Mouse (Mus musculus) liver, embryonic 14.5 days (tissue): ENCODE data around the gene Fam163a. TPM values are rescaled to one million over a fixed set of nuclear protein-coding genes. Genes with fewer than 3 reads are reported as not detected.

Source experiments
- ATAC-seq: fragments of 200-750 bp; cut with Nextera tagmentation; 2 replicates; pipeline ENCODE4 v1.8.0; 2017; ENCODE audit warnings: moderate number of reproducible peaks, mild to moderate bottlenecking, moderate library complexity; ENCODE audit not compliant: insufficient read depth
- DNase-seq, 3 experiments: peaks; one replicate each; pipeline ENCODE4 v3.0.0-alpha.2; 2012 to 2013; ENCODE audit warnings: low read depth in 3 of 3, low spot score in 3 of 3
- H3K27ac ChIP-seq: fragments of 300-500 bp; sonication (generic); 2 replicates; pipeline ENCODE4 v1.5.1; 2014; ENCODE audit warnings: moderate library complexity, mild to moderate bottlenecking, control low read depth, inconsistent platforms
- H3K27me3 ChIP-seq: fragments of 300-500 bp; sonication (generic); 2 replicates; pipeline ENCODE4 v1.6.1; 2014; ENCODE audit warnings: mild to moderate bottlenecking, low read length, moderate library complexity; ENCODE audit not compliant: control insufficient read depth, insufficient read depth
- H3K36me3 ChIP-seq: fragments of 300-500 bp; sonication (generic); replicated peaks from 2 replicates; pipeline ENCODE4 v1.6.1; 2014; ENCODE audit warnings: low read depth; ENCODE audit not compliant: control insufficient read depth, insufficient read depth
- H3K4me1 ChIP-seq, 2 experiments: fragments of 200-500 bp in 1 of 2; fragments of 300-500 bp in 1 of 2; sonication (generic) in 1 of 2; replicated peaks; 2 replicates each; pipeline ENCODE4 v1.6.1; 2012 to 2014; ENCODE audit warnings: antibody characterized with exemption in 1 of 2, inconsistent platforms in 1 of 2, low read length in 1 of 2; ENCODE audit not compliant: control insufficient read depth in 2 of 2, insufficient read depth in 2 of 2
- H3K4me2 ChIP-seq: fragments of 300-500 bp; sonication (generic); 2 replicates; pipeline ENCODE4 v1.6.1; 2014; ENCODE audit warnings: low read depth, mild to moderate bottlenecking, control low read depth, moderate library complexity
- H3K4me3 ChIP-seq, 2 experiments: fragments of 200-500 bp in 1 of 2; fragments of 300-500 bp in 1 of 2; sonication (generic) in 1 of 2; 2 replicates each; pipeline ENCODE4 v1.5.1; 2012 to 2014; ENCODE audit warnings: low read depth in 2 of 2, low read length in 2 of 2, mild to moderate bottlenecking in 2 of 2, control low read depth in 1 of 2, inconsistent platforms in 1 of 2, moderate library complexity in 1 of 2; ENCODE audit not compliant: insufficient read depth in 1 of 2
- H3K9ac ChIP-seq: fragments of 300-500 bp; sonication (generic); replicated peaks from 2 replicates; pipeline ENCODE4 v1.6.1; 2014; ENCODE audit warnings: mild to moderate bottlenecking, control low read depth, moderate library complexity
- H3K9me3 ChIP-seq: fragments of 300-500 bp; sonication (generic); 2 replicates; pipeline ENCODE4 v1.6.1; 2016; ENCODE audit warnings: low read length, mixed read lengths; ENCODE audit not compliant: control insufficient read depth
- CTCF ChIP-seq: IDR thresholded peaks from 2 replicates; pipeline ENCODE4 v1.5.1; 2016; ENCODE audit warnings: antibody characterized with exemption, low read depth, control low read depth
- EP300 ChIP-seq: IDR thresholded peaks from 2 replicates; pipeline ENCODE4 v1.6.1; 2016; ENCODE audit warnings: antibody characterized with exemption, low read depth
- WGBS: fragments of 180-500 bp; shearing (Covaris S2); extraction: QIAGEN DNeasy Blood & Tissue Kit; methylation state at CpG from one replicate; pipeline ENCODE4 v1.1.7; 2014; ENCODE audit not compliant: insufficient replicate concordance; 5-methylcytosine and 5-hydroxymethylcytosine counted together
- polyA plus RNA-seq, 2 experiments: library from polyadenylated mRNA; depleted of rRNA in 1 of 2; stranded (reverse) in 1 of 2; unstranded in 1 of 2; fragments of >200 nt; fragmentation: Nextera tagmentation in 1 of 2; extraction: Ambion mirVana in 1 of 2; gene quantifications; 2 replicates each; pipeline versions ENCODE4 v1.2.1 to v1.2.3; 2012 to 2014

Fam163a gene
- polyA plus RNA-seq, 2 experiments, result 0.01 TPM; not detected in 1

DNA sequence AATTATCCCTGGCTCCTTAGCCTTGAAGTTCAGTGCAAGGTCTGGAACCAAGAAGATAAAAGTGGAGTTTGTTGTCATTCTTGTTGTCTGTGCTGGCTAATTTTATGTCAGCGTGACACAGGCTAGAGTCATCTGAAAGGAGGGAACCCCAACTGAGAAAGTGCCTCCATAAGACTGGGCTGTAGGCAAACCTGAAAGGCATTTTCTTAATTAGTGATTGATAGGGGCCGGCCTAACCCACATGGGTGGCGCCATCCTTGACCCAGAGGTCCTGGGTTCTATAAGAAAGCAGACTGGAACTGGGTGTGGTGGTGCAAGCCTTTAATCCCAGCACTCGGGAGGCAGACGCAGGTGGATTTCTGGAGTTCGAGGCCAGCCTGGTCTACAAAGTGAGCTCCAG is 26.3 kb upstream of the Fam163a start:
- no peak for DNase-seq
- Histone ChIP-seq H3K9me3 (no peaks in the 10 kb centered on the region), H3K4me2 (no peak overlapping the region), H3K27ac (no peak overlapping the region), H3K27me3 (no peaks in the 10 kb centered on the region), H3K9ac (no peak overlapping the region), H3K36me3 (no peaks in the 10 kb centered on the region), H3K4me3 (no peak overlapping the region), H3K4me1 (peaks cover 17 to 36% of the 10 kb centered on the region in 2 experiments)
- no peak for ATAC-seq
- WGBS, result 83% methylated on average over 6 of the region's 6 CpGs
- TF ChIP-seq CTCF (no peak), EP300 (no peak)

GRCm38 (mm10) chr1:156230339-156231089 is 25.7 kb upstream of the Fam163a start:
- no peaks in the 10 kb centered on the region for H3K27me3 ChIP-seq
- no peak for ATAC-seq
- H3K4me1 ChIP-seq, result peaks cover 17 to 38% of the 10 kb centered on the region in 2 experiments
- H3K9me3 ChIP-seq, result no peaks in the 10 kb centered on the region
- no peak for DNase-seq
- TF ChIP-seq EP300 (no peak), CTCF (no peak)
- H3K4me3 ChIP-seq, result no peak overlapping the region
- H3K36me3 ChIP-seq, result no peaks in the 10 kb centered on the region
- WGBS, result 41% methylated on average over 9 of the region's 9 CpGs
- no peak overlapping the region for H3K4me2 ChIP-seq
- H3K9ac ChIP-seq, result no peak overlapping the region
- H3K27ac ChIP-seq, result no peak overlapping the region

- 12% methylated on average over 7 of the region's 7 CpGs for WGBS
- Histone ChIP-seq H3K4me3 (no peak overlapping the region), H3K9ac (no peak overlapping the region; the same call in 1 of the 2 replicates), H3K27me3 (no peaks in the 10 kb centered on the region), H3K36me3 (no peaks in the 10 kb centered on the region), H3K9me3 (no peaks in the 10 kb centered on the region), H3K27ac (no peak overlapping the region; the same call in 1 of the 2 replicates), H3K4me1 (peaks cover 17 to 46% of the 10 kb centered on the region in 2 experiments), H3K4me2 (no peak overlapping the region)
- ATAC-seq (peak; percentile 34; the same call in 1 of the 2 replicates), DNase-seq (no peak)
- TF ChIP-seq CTCF (peak; percentile 95), EP300 (no peak)
Observed at GRCm38 (mm10) chr1:156229448-156229847, 24.6 kb upstream of the Fam163a start.

GRCm38 (mm10) chr1:156228728-156229127 is 23.9 kb upstream of the Fam163a start:
- Histone ChIP-seq H3K4me1 (peaks cover 19 to 49% of the 10 kb centered on the region in 2 experiments), H3K27ac (no peak overlapping the region), H3K36me3 (no peaks in the 10 kb centered on the region), H3K9me3 (no peaks in the 10 kb centered on the region), H3K27me3 (no peaks in the 10 kb centered on the region), H3K4me3 (no peak overlapping the region), H3K4me2 (no peak overlapping the region), H3K9ac (no peak overlapping the region; the same call in 1 of the 2 replicates)
- ATAC-seq (no peak), DNase-seq (no peak)
- WGBS, result 76% methylated on average over 4 of the region's 4 CpGs
- TF ChIP-seq CTCF, result no peak
- no peak for TF ChIP-seq EP300

DNA sequence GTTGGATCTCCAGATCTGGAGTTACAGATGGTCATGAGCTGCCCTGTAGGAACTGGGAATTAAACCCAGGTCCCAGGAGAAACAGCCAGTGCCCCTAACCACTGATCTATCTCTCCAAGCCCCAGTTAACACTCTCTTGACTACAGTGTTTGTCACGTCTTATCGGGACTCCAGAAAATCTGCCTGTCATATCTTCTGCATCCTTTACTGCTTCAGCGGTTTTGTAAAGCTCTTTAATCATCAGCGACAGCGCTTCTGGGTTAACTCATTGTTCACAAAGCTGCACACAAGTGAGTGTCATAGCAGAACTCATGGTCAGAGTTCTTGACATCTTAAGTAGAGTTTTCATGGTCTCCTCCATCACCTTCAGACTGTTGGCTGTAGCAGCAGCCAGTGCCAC is 22.1 kb upstream of the Fam163a start:
- H3K27ac ChIP-seq, result no peak overlapping the region
- no peak overlapping the region; the same call in 1 of the 2 replicates for H3K9ac ChIP-seq
- TF ChIP-seq EP300, result peak; percentile 59
- TF ChIP-seq CTCF, result no peak
- H3K9me3 ChIP-seq, result no peaks in the 10 kb centered on the region
- DNase-seq (no peak), ATAC-seq (no peak)
- H3K4me1 ChIP-seq, result peaks cover 37 to 67% of the 10 kb centered on the region in 2 experiments
- no peak overlapping the region for H3K4me3 ChIP-seq
- no peaks in the 10 kb centered on the region for H3K27me3 ChIP-seq
- H3K4me2 ChIP-seq, result no peak overlapping the region
- H3K36me3 ChIP-seq, result no peaks in the 10 kb centered on the region
- 35% methylated on average over 5 of the region's 5 CpGs for WGBS
